Mouse (Mus musculus) CH12.LX (cell line): Measurements from ENCODE around the gene Olfr1323.

Experiments
- MAX ChIP-seq: IDR thresholded peaks from 2 replicates; pipeline ENCODE4 v1.6.1; 2011; ENCODE audit warnings: low read length, improper control_type of control experiment
- USF1 ChIP-seq: IDR thresholded peaks from 2 replicates; pipeline ENCODE4 v1.6.1; 2014; ENCODE audit warnings: low read depth, mild to moderate bottlenecking, inconsistent platforms, low read length, improper control_type of control experiment

GRCm38 (mm10) chrX:50019259-50019658 lies at the start of gene Olfr1323:
- no peak for TF ChIP-seq MAX
- TF ChIP-seq USF1, result no peak
